Mouse (Mus musculus) myocyte (in vitro differentiated cells): ENCODE results near the gene Atxn7.

Experiments
- CEBPB ChIP-seq: IDR thresholded peaks from 2 replicates; pipeline ENCODE4 v1.6.1; 2011; ENCODE audit warnings: mild to moderate bottlenecking, moderate library complexity; ENCODE audit not compliant: poor library complexity, insufficient read depth, severe bottlenecking
- E2F4 ChIP-seq: IDR thresholded peaks from one replicate; pipeline ENCODE4 v1.6.1; 2011; ENCODE audit warnings: mild to moderate bottlenecking, control low read depth, moderate library complexity; ENCODE audit not compliant: insufficient read depth
- MAX ChIP-seq: IDR thresholded peaks from one replicate; pipeline ENCODE4 v1.6.1; 2011; ENCODE audit warnings: low read depth, mild to moderate bottlenecking, control low read depth
- MYOD1 ChIP-seq, 3 experiments: IDR thresholded peaks; one replicate each; pipeline ENCODE4 v1.6.1; 2011; ENCODE audit warnings: control low read depth in 2 of 3, low read depth in 2 of 3, mild to moderate bottlenecking in 2 of 3, moderate library complexity in 1 of 3; ENCODE audit not compliant: insufficient read length in 2 of 3, control insufficient read depth in 1 of 3
- MYOG ChIP-seq, 3 experiments: IDR thresholded peaks; one replicate each; pipeline ENCODE4 v1.6.1; 2011; ENCODE audit warnings: control low read depth in 2 of 3, low read depth in 2 of 3, mild to moderate bottlenecking in 2 of 3; ENCODE audit not compliant: insufficient read length in 2 of 3, control insufficient read depth in 1 of 3, insufficient read depth in 1 of 3
- POLR2A ChIP-seq: IDR thresholded peaks from one replicate; pipeline ENCODE4 v1.6.1; 2011; ENCODE audit warnings: low read depth, mild to moderate bottlenecking, control low read depth, moderate library complexity; ENCODE audit not compliant: insufficient read length
- POLR2AphosphoS2 ChIP-seq: IDR thresholded peaks from one replicate; pipeline ENCODE4 v1.6.1; 2011; ENCODE audit warnings: low read depth, control low read depth; ENCODE audit not compliant: insufficient read length
- REST ChIP-seq: IDR thresholded peaks from one replicate; pipeline ENCODE4 v1.6.1; 2011; ENCODE audit warnings: mild to moderate bottlenecking, control low read depth, moderate library complexity; ENCODE audit not compliant: insufficient read depth, insufficient read length
- SRF ChIP-seq: IDR thresholded peaks from one replicate; pipeline ENCODE4 v1.6.1; 2011; ENCODE audit warnings: low read depth; ENCODE audit not compliant: control insufficient read depth, insufficient read length
- TCF12 ChIP-seq: IDR thresholded peaks from one replicate; pipeline ENCODE4 v1.6.1; 2011; ENCODE audit warnings: mild to moderate bottlenecking, control low read depth; ENCODE audit not compliant: poor library complexity, insufficient read depth, severe bottlenecking
- USF1 ChIP-seq: IDR thresholded peaks from one replicate; pipeline ENCODE4 v1.6.1; 2011; ENCODE audit warnings: low read depth, mild to moderate bottlenecking, control low read depth, moderate library complexity

- TF ChIP-seq POLR2A (no peak), POLR2AphosphoS2 (no peak), MAX (no peak), CEBPB (no peak), TCF12 (no peak), USF1 (no peak), E2F4 (no peak), REST (no peak), MYOG (IDR thresholded peaks at IDR 0.05; ENCODE audit: control insufficient read depth in 1 of 3, insufficient read depth in 1 of 3, insufficient read length in 2 of 3, low read depth in 2 of 3) (no peak), SRF (no peak), MYOD1 (IDR thresholded peaks at IDR 0.05; ENCODE audit: control insufficient read depth in 1 of 3, insufficient read length in 2 of 3, low read depth in 2 of 3) (no peak)
Observed at GRCm38 (mm10) chr14:14071456-14071855, 110.2 kb downstream of the Atxn7 start.
